Mouse (Mus musculus) ES-E14 (cell line): ENCODE measurements around the gene Hmgcl.
"Not testable (repeated sequence)": the region's sequence is repeated elsewhere in the genome, so short reads cannot be mapped to it uniquely, and the experiment has no call there.

ENCODE experiments used
- HCFC1 ChIP-seq: IDR thresholded peaks from 2 replicates; pipeline ENCODE4 v1.6.1; 2012; ENCODE audit warnings: low read length, inconsistent platforms, borderline replicate concordance; ENCODE audit not compliant: insufficient read depth
- MAFK ChIP-seq: IDR thresholded peaks from 2 replicates; pipeline ENCODE4 v1.6.1; 2014; ENCODE audit warnings: mild to moderate bottlenecking, low read depth, low read length, inconsistent platforms; ENCODE audit not compliant: insufficient read depth
- ZC3H11A ChIP-seq: IDR thresholded peaks from 2 replicates; pipeline ENCODE4 v1.6.1; 2012; ENCODE audit warnings: low read depth, mild to moderate bottlenecking, inconsistent platforms, low read length, borderline replicate concordance
- ZNF384 ChIP-seq: IDR thresholded peaks from 2 replicates; pipeline ENCODE4 v1.6.1; 2012; ENCODE audit warnings: low read depth, low read length, inconsistent platforms

DNA sequence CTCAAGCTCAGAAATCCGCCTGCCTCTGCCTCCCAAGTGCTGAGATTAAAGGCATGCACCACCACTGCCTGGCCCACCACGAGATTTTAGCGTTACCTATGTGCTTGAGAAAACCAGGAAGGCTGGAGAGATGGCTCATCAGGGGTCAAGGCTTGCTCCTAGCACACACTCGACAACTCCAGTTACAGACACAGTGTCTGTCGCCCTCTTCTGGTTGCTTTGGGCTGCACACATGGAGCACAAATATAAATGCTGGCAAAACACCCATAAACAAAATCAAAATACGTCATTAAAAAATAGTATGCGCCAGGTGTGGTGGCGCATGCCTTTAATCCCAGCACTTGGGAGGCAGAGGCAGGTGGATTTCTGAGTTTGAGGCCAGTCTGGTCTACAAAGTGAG is 5.2 kb upstream of the Hmgcl start:
- not testable (repeated sequence) for TF ChIP-seq HCFC1, ZC3H11A, MAFK, ZNF384
